Mouse (Mus musculus) cerebellum, adult 9-11 months (tissue): ENCODE measurements at regions not wholly inside any gene's neighbourhood (a gene's known extent, or its start where the extent isn't known, plus 50 kb on each side); places are given as distances from the start of the nearest gene placed in this dataset.
"Not testable (repeated sequence)": the region's sequence is repeated elsewhere in the genome, so short reads cannot be mapped to it uniquely, and the experiment has no call there.

Experiments
- DNase-seq: peaks from one replicate; pipeline ENCODE4 v3.0.0; 2022

- no peak for DNase-seq
Observed at GRCm38 (mm10) chr7:36210034-36210433, 407.2 kb upstream of the Zfp507 start.

- no peak for DNase-seq
Observed at GRCm38 (mm10) chr7:36207525-36208260, 404.9 kb upstream of the Zfp507 start.

- no peak for DNase-seq
Observed at GRCm38 (mm10) chr7:36198091-36198700, 395.4 kb upstream of the Zfp507 start.

- DNase-seq = no peak
Observed at GRCm38 (mm10) chr7:36196154-36196720, 393.4 kb upstream of the Zfp507 start.

GRCm38 (mm10) chr7:36192645-36193044, 389.8 kb upstream of the Zfp507 start:
- DNase-seq = no peak

- DNase-seq = no peak
Observed at GRCm38 (mm10) chr7:36177947-36178346, 375.1 kb upstream of the Zfp507 start.

GRCm38 (mm10) chr7:36175296-36175695, 372.5 kb upstream of the Zfp507 start:
- DNase-seq = no peak

GRCm38 (mm10) chr7:36172511-36172910, 369.7 kb upstream of the Zfp507 start:
- not testable (repeated sequence) for DNase-seq

- no peak for DNase-seq
Observed at GRCm38 (mm10) chr7:36157270-36157945, 354.6 kb upstream of the Zfp507 start.

GRCm38 (mm10) chr7:36156595-36156994, 353.8 kb upstream of the Zfp507 start:
- DNase-seq = no peak

- DNase-seq = no peak
Observed at GRCm38 (mm10) chr7:36155576-36155975, 352.8 kb upstream of the Zfp507 start.

GRCm38 (mm10) chr7:36155159-36155558, 352.4 kb upstream of the Zfp507 start:
- no peak for DNase-seq

- DNase-seq = no peak
Observed at GRCm38 (mm10) chr7:36150871-36151560, 348.2 kb upstream of the Zfp507 start.

GRCm38 (mm10) chr7:36136571-36136970, 333.8 kb upstream of the Zfp507 start:
- DNase-seq = no peak

- DNase-seq = no peak
Observed at GRCm38 (mm10) chr7:36134557-36134956, 331.8 kb upstream of the Zfp507 start.

GRCm38 (mm10) chr7:36133658-36134143, 330.9 kb upstream of the Zfp507 start:
- DNase-seq = no peak

GRCm38 (mm10) chr7:36133026-36133425, 330.2 kb upstream of the Zfp507 start:
- no peak for DNase-seq

- no peak for DNase-seq
Observed at GRCm38 (mm10) chr7:36132569-36132968, 329.8 kb upstream of the Zfp507 start.

GRCm38 (mm10) chr7:36097054-36097453, 294.3 kb upstream of the Zfp507 start:
- DNase-seq = no peak

- DNase-seq = no peak
Observed at GRCm38 (mm10) chr7:36095258-36096130, 292.7 kb upstream of the Zfp507 start.

- DNase-seq = no peak
Observed at GRCm38 (mm10) chr7:36091132-36091531, 288.3 kb upstream of the Zfp507 start.
